Mouse (Mus musculus): ENCODE measurements around the gene Olfr547.

The Olfr547 gene

GRCm38 (mm10) chr7:102564999-102565997 lies 30.7 kb downstream of the Olfr547 start, which contains the start of gene Trim21:
Trim21 (minus strand) TSS chr7:102565486.
- peak; percentile 89 for DNase-seq (ENCODE audit: low read depth, low spot score)

DNA sequence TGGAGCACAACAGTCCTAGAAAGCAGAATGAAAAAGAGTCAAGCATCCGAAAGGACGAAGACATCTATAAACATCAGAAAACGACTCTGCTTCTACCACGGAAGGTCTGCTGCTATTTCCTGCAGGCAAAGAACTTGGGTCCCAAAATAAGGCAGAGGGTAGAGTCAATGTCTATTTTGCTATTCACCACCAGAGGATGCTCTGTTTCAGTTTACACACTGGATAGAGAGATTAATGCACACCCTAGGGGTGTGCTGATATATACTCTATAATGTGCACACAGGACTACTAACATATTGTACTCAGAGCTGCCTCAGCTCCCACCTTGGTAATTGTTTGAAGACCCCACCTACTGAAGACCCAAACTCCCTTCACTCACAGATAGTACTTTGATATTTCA lies 31.7 kb downstream of the Olfr547 start:
- DNase-seq (ENCODE audit: low read depth, low spot score), result no peak

DNA sequence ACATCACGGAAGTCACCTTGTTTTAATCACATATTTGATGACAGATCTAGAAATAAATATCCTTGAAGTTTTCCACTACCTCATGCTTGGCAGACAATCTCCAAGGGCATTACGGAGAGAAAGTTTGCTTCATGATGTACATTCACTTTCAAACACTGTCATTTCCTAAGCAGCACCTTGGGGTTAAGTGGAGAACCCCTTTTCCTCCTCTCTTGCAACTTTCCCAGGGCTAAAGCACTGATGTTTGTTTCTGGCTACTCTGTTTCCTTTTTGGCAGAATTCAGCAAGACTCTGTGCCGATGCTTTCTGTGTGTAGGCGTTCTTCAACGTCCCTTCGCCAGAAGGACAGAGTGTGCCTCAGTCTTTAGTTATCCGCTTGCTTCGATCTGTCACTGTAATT lies 36.6 kb downstream of the Olfr547 start, which contains the start of gene Olfr550:
Gene Olfr550, plus strand, starts transcription at position 301 of the 400 bp plus-strand sequence.
- DNase-seq (ENCODE audit: low read depth, low spot score), result no peak

DNA sequence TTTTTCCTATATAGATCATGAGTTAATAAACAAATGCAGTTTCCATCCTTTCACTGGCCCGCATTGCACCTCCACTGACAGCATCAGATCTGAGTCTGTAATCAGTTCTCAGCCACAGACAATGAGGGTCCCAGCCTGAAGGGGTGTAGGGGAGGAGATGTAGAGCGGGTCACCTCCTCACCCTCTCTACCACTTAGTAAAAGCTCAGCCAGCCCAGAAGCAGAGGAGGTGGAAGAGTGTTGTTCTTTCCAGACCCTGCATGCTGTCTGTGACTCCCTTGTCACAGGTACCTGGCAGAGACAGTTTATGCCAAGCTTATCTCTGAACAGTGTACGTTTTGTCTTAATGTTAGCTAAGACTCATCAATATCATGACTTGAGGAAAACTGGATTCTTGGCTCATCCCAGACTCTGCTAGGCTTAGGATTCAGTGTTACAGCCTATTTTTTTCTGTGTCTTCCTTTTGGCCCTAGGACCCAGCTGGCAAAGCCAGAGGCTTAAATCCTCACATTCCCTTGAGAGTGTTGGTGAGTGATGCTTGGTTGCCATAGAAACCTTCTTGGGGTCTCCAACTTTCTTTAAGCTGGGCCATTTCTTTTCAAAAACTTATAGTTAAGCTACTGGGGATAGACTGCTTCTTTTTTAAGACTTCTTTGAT lies 38.8 kb downstream of the Olfr547 start:
- DNase-seq (ENCODE audit: low read depth, low spot score), result no peak

DNA sequence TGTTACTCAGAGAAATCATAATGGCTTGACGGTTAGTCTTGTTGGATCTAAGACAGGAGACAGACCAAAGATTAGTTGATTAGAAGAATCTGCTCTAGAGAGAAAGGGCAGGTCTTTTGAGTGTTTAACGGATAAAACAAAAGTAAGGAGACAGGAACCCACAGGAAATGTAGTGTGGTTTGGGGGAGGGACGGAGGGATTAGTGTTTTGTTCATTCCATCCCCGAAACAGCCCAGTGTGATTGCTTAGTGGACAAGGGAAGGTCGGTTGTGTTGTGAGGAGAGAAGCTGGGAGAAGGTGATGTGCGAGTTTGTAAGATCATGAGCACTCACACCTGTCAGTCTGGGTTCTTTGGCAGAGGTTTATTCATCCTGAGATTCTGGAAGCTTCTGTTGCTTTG lies 41.4 kb downstream of the Olfr547 start:
- no peak for DNase-seq (ENCODE audit: low read depth, low spot score)

Measured in brain, adult 2 months (tissue).